Mouse (Mus musculus): ENCODE results near the gene Gm49721.
"Not testable (repeated sequence)": the region's sequence is repeated elsewhere in the genome, so short reads cannot be mapped to it uniquely, and the experiment has no call there.

Gm49721 gene

DNA sequence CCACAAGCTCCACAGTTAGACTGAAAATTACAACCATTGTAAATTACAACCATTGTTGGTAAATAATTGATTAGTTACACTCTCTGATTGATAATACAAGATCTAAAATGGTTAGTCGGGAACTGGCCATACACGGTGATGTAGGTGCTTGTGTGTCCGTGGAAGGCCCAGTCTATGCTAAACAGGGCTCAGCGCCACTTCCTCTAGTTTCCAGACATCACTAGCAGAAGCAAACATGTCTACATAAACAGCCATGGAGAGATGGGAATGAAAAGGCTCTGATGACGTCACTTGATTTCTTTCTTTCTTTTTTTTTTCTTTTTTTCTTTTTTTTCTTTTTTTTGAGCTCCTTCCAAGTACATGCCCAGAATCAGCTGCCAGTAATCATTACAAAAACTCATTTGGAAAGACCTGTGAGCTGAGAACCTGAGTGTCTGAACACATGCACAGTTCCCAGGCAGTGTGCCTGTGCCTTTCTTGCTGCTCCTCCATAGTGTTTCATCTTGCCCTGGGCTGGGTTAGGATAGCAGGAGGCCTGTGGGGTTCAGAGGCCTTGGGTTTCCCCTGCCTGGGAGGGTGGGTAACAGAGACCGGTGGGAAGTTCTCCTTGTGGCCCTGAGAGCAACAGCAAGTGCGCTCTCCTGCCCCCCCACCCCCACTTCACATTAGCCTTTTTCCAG is 91.0 kb downstream of the Gm49721 start:
- in situ Hi-C loops (cut with MboI, MseI) = loop anchor here (5.0 to 25.0 kb wide), 3 partner anchors 107 to 988 kb away; partner anchors contain the start of genes Rnaset2b (in 1 of the 2) and Tagap1 (in 1 of the 2)

DNA sequence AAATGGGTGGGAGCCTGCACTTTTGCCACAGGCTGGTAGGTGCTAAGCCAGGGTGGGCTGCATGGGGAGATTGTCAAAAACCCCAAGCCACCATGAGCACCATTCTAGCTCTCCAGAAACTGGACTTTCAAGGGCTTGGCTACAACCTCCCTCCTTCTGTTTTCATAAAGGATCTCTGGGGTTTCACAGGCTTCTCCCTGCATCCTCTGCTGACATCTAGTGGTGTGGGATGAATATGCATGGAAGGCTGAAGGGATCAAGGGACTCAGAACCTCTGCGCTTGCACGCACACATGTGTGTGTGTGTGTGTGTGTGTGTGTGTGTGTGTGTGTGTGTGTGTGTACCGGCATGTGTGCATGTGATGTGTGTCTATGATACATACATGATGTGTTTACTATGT is 95.8 kb downstream of the Gm49721 start:
- in situ Hi-C loops (cut with MboI, MseI) = loop anchor here (25.0 kb wide), 2 partner anchors 112 to 337 kb away; partner anchors contain the start of genes Rnaset2b (in 1 of the 2) and Tagap1 (in 1 of the 2)

DNA sequence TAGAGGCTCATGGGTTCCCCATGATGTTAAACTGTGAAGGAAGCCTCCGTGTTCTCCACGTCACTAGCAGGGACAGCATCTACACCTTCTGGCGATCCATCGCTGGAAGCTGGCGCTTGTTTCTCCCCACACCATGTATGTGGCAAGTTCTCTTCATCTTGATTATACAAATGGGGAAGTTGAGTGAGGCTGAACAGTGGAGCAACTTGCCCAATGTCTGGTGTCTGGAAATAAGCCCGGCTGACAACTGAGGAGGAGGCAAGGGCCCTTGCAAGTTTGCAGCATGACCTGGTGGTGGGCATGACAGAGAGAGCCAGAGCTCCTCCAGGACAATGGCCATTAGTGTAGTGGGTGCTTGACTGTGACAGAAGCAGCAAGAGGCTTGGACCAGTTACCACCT is 96.8 kb downstream of the Gm49721 start:
- in situ Hi-C loops (cut with MboI, MseI) = not testable (repeated sequence)

DNA sequence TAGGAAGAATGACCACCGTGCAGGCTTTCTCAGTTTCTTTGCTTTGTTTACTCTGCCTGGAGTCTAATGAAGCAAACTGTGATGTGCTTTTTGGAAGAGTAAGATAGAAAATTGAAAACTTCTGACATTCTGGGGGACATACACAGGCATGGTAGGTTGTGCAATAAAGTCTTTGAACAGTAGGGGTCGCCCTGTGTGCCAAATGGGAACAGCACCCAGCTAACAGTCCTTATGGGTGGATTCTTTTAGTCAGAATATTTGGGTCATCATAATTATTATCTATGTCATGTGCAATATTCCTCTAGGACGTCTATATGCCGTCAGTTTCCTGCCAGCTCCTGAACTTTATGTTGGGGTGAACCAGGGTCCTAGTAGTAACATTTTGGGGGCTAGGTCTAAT is 100.9 kb downstream of the Gm49721 start:
- in situ Hi-C loops (cut with MboI, MseI) = not testable (repeated sequence)

DNA sequence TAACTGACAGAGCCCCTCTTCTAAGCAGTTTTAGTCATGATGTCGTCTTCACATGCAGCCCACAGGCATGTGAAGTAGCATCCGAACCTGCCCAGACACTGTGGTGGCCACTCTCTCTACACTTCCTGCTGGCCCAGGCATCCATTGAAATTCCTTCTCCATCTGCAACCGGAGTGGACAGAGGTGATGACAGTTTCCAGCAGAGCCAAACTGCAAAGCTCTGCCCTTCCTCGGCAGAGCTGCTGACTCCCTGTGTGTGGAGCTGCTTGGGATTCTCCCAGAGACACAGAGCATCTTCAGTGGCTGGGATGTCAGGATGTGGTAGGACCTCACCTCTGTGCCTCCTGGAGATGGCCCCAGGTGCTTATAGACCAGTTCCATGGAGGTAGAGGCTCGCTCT is 105.8 kb downstream of the Gm49721 start:
- in situ Hi-C loops (cut with MboI, MseI) = loop anchor here (10.0 kb wide), 2 partner anchors 770 to 780 kb away; no protein-coding TSS in a partner anchor

DNA sequence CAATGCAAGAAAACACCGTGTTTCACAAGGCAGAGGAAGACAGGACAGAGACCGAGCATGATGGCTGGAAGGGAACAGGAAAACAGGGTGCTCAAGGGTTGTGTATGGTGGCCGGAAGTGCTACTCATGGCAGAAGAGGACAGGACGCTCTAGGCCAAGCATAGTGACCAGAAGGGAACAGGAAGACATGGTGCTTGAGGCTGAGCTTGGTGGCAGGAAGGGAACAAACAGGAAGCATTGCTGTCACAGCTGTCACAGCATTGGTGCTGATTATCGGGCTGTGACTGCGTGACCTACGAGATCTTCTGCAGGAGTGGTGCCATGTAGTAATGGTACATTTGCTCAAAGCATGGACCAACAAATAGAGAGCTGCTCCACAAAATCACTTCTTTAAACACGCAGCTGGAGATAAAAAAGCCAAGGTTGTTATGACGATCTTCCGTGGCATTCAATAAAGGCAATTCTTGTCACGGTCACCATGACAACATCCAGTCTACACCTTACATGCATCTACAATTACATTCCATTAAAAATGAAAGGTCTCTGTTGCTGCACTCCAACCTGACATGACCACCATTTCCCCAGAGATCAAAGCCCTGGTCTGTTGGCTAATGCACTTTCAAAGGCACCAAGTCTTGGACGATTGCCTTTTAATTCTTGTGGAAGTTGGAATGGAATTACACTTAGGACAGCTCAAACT is 106.9 kb downstream of the Gm49721 start:
- in situ Hi-C loops (cut with MboI, MseI) = loop anchor here (10.0 kb wide), 2 partner anchors 769 to 779 kb away; no protein-coding TSS in a partner anchor

DNA sequence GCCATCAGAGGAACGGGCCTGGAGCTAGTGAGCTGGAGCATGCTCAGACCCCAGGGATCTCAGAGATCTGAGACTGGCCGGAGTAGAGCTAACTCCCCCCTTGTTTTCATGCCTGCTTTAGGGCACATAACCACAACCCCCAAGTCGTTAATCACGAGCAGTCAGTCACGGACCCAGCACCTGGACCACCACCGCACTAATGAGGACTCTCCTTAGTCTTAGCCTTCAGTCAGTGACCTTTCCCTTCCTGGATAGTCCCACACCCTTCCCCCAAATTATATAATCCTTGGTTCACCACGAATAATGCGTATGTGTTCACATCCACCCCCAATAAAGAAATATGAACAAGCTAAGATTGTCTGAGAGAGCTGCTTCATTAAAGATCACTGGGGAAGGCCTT is 108.1 kb downstream of the Gm49721 start:
- in situ Hi-C loops (cut with MboI, MseI) = loop anchor here (10.0 kb wide), 2 partner anchors 768 to 778 kb away; no protein-coding TSS in a partner anchor
